Mouse (Mus musculus) hindbrain, embryonic 15.5 days (tissue): ENCODE data around the gene Cct5. TPM values are rescaled to one million over a fixed set of nuclear protein-coding genes. Genes with fewer than 3 reads are reported as not detected.
"Not testable (repeated sequence)": the region's sequence is repeated elsewhere in the genome, so short reads cannot be mapped to it uniquely, and the experiment has no call there.

Experiments used
- ATAC-seq: fragments of 200-750 bp; cut with Nextera tagmentation; 2 replicates; pipeline ENCODE4 v1.8.0; 2017; ENCODE audit warnings: low read depth, moderate number of reproducible peaks, moderate TSS enrichment; ENCODE audit not compliant: low FRiP score
- H3K27ac ChIP-seq: fragments of 300-500 bp; sonication (generic); replicated peaks from 2 replicates; pipeline ENCODE4 v1.5.1; 2015; ENCODE audit warnings: mild to moderate bottlenecking, inconsistent platforms
- H3K27me3 ChIP-seq: fragments of 300-500 bp; sonication (generic); 2 replicates; pipeline ENCODE4 v1.6.1; 2015; ENCODE audit warnings: control low read depth, inconsistent platforms
- H3K36me3 ChIP-seq: fragments of 300-500 bp; sonication (generic); 2 replicates; pipeline ENCODE4 v1.6.1; 2015; ENCODE audit warnings: control low read depth, inconsistent platforms
- H3K4me1 ChIP-seq: fragments of 300-500 bp; sonication (generic); replicated peaks from 2 replicates; pipeline ENCODE4 v1.6.1; 2015; ENCODE audit warnings: control low read depth, inconsistent platforms
- H3K4me2 ChIP-seq: fragments of 300-500 bp; sonication (generic); 2 replicates; pipeline ENCODE4 v1.6.1; 2015; ENCODE audit warnings: moderate library complexity, mild to moderate bottlenecking, inconsistent platforms
- H3K4me3 ChIP-seq: fragments of 300-500 bp; sonication (generic); 2 replicates; pipeline ENCODE4 v1.5.1; 2015; ENCODE audit warnings: mild to moderate bottlenecking, inconsistent platforms
- H3K9ac ChIP-seq: fragments of 300-500 bp; sonication (generic); 2 replicates; pipeline ENCODE4 v1.6.1; 2015; ENCODE audit warnings: inconsistent platforms
- H3K9me3 ChIP-seq: fragments of 300-500 bp; sonication (generic); 2 replicates; pipeline ENCODE4 v1.6.1; 2016; ENCODE audit warnings: control low read depth, inconsistent platforms
- WGBS: fragments of 180-500 bp; shearing (Covaris S2); methylation state at CpG from one replicate; pipeline ENCODE4 v1.1.7; 2015; 5-methylcytosine and 5-hydroxymethylcytosine counted together
- polyA plus RNA-seq: library from polyadenylated mRNA; unstranded; fragments of >200 nt; fragmentation: Nextera tagmentation; extraction: Ambion mirVana; gene quantifications from 2 replicates; pipeline ENCODE4 v1.2.1, GENCODE M21; 2015

Cct5 gene
- polyA plus RNA-seq, 1 experiment from 2014 or later = 473 TPM

DNA sequence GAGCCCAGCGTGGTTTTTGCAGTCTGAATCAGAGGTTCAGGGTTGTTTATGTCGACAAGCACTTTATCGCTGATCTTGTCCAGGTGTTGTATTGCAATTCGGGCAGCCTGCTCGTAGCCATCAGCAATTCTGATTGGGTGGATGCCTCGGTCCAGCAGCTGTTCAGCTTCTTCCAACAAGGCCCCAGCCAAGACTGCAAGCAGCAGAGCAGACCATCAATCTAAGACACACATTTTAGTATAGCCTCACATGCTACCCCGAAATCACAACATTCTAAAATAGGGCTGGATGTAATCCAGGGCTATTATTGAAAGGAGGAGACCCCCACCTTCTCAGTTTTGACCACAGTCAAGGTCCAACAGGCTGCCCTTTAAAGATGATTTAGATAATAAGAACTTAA, 6.0 kb downstream of the Cct5 start:
- Histone ChIP-seq H3K9me3 (no peaks in the 10 kb centered on the region), H3K4me2 (no peak overlapping the region), H3K27me3 (no peaks in the 10 kb centered on the region), H3K4me1 (peaks cover 21% of the 10 kb centered on the region), H3K27ac (no peak overlapping the region), H3K4me3 (no peak overlapping the region), H3K36me3 (peaks cover 68% of the 10 kb centered on the region), H3K9ac (no peak overlapping the region)
- no peak for ATAC-seq
- WGBS = 91% methylated on average over 7 of the region's 7 CpGs

GRCm38 (mm10) chr15:31594260-31594659, 7.3 kb downstream of the Cct5 start:
- no peak for ATAC-seq
- Histone ChIP-seq H3K27me3 (no peaks in the 10 kb centered on the region), H3K4me1 (peaks cover 7% of the 10 kb centered on the region), H3K36me3 (peaks cover 82% of the 10 kb centered on the region), H3K4me2 (no peak overlapping the region), H3K9me3 (no peaks in the 10 kb centered on the region), H3K27ac (no peak overlapping the region), H3K9ac (no peak overlapping the region), H3K4me3 (no peak overlapping the region)
- 90% methylated on average over 14 of the region's 14 CpGs for WGBS

DNA sequence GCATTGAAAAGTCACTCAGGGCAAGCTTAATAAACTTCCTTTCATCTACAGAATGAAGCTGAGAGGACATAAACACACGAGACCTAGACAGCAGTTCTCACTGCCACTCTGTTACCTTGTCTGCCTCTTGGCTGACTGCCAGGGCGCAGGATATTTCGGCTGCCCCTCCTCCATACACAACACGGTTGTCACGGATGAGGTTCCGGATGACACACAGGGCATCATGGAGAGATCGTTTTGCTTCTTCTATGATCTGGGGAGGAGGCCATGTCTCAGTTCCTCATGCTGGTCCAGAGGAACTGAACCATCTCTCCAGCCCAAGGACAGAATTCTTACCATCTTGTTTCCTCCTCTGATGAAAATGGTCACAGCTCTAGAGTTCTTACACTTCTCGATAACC, 9.1 kb downstream of the Cct5 start:
- Histone ChIP-seq H3K9ac (no peak overlapping the region), H3K4me1 (no peaks in the 10 kb centered on the region), H3K36me3 (peaks cover 78% of the 10 kb centered on the region), H3K9me3 (no peaks in the 10 kb centered on the region), H3K27ac (no peak overlapping the region), H3K4me2 (no peak overlapping the region), H3K27me3 (no peaks in the 10 kb centered on the region), H3K4me3 (no peak overlapping the region)
- no peak for ATAC-seq
- 88% methylated on average over 8 of the region's 8 CpGs for WGBS

DNA sequence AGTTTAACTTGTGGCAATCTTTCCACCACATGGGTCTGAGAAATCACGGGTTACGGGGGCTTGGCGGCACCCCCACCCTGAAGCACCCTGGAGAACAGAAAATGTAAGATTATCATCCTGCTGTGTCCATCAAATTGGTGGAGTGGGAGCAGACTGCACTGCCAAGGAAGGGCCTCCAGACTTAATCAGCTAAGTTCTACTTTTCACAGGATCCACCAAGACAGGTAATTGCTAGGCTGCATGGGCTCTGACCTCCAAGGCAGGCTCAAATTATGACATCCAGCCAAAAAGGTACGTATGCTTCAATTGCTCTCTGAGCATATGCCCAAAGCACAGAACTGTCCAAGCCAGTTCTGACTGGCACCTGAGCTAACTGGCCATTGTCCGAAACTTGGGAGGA, 11.4 kb downstream of the Cct5 start:
- WGBS = 93% methylated on average over 5 of the region's 5 CpGs
- H3K4me2 ChIP-seq = no peak overlapping the region
- no peak for ATAC-seq
- no peaks in the 10 kb centered on the region for H3K4me1 ChIP-seq
- H3K4me3 ChIP-seq = no peak overlapping the region
- H3K9ac ChIP-seq = no peak overlapping the region
- H3K9me3 ChIP-seq = no peaks in the 10 kb centered on the region
- no peaks in the 10 kb centered on the region for H3K27me3 ChIP-seq
- H3K27ac ChIP-seq = no peak overlapping the region
- H3K36me3 ChIP-seq = peaks cover 59% of the 10 kb centered on the region

DNA sequence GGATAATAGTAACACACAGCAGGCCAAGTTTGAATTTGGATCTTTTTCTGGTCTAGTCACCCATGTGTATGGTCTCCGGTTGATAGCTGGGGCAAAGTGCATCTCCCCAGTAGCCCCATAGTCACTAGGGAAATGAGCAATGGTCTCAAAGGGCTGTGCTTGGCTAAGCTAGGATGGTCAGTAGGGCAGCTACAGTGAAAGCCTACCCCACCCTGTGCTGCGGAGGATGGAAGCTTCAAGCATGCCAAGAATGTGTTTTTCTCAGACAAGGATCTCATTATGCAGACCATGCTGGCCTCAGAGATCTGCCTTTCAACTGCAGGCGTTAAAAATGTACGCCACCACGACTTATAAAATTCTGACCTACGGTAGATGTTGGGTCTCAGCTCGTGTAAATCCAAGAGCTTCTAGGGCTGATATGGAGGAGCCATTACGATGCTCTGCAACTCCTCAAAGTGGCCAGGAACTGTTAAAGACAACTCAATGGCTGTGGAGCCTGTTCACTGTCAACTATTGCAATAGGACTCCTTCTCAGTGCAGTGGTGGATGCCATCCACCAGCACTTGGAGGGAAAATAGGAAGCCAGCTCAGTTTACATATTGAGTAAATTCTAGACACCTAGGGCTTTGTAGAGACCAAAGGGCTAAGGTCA, 12.5 kb downstream of the Cct5 start:
- H3K36me3 ChIP-seq = peaks cover 49% of the 10 kb centered on the region
- no peaks in the 10 kb centered on the region for H3K27me3 ChIP-seq
- ATAC-seq = no peak
- no peaks in the 10 kb centered on the region for H3K4me1 ChIP-seq
- no peaks in the 10 kb centered on the region for H3K9me3 ChIP-seq
- H3K4me2 ChIP-seq = no peak overlapping the region
- WGBS = 64% methylated on average over 8 of the region's 8 CpGs
- H3K27ac ChIP-seq = no peak overlapping the region
- no peak overlapping the region for H3K4me3 ChIP-seq
- H3K9ac ChIP-seq = no peak overlapping the region

DNA sequence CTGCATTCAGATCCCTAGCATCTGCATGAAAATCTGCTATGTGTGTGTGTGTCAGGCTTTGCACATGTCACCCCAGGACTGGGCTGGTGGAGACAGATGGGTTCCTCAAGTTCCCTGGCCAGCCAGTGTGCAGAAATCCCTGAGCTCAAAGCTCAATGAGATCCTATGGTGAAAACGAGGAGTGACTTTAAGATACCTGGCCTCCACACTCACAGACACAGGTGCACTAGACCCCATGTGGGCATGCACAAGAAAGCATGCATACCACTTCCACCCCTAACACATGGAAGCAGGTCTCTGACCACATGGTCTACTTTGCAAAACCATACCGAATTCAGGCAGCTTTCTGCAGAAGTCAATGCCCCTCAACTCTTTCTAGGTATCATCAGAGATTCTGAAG, 13.8 kb downstream of the Cct5 start:
- Histone ChIP-seq H3K27ac (no peak overlapping the region), H3K4me2 (no peak overlapping the region), H3K36me3 (peaks cover 35% of the 10 kb centered on the region), H3K9ac (no peak overlapping the region), H3K4me1 (no peaks in the 10 kb centered on the region), H3K4me3 (no peak overlapping the region), H3K9me3 (no peaks in the 10 kb centered on the region), H3K27me3 (no peaks in the 10 kb centered on the region)
- no peak for ATAC-seq
- WGBS = 71% methylated on average over 2 of the region's 2 CpGs

GRCm38 (mm10) chr15:31586519-31586918, 15.1 kb downstream of the Cct5 start:
- Histone ChIP-seq H3K36me3 (peaks cover 23% of the 10 kb centered on the region), H3K9me3 (no peaks in the 10 kb centered on the region), H3K9ac (no peak overlapping the region), H3K27me3 (no peaks in the 10 kb centered on the region), H3K4me3 (no peak overlapping the region), H3K4me1 (no peaks in the 10 kb centered on the region), H3K4me2 (no peak overlapping the region), H3K27ac (no peak overlapping the region)
- WGBS = 5% methylated on average over 4 of the region's 4 CpGs
- peak; percentile 49 for ATAC-seq

DNA sequence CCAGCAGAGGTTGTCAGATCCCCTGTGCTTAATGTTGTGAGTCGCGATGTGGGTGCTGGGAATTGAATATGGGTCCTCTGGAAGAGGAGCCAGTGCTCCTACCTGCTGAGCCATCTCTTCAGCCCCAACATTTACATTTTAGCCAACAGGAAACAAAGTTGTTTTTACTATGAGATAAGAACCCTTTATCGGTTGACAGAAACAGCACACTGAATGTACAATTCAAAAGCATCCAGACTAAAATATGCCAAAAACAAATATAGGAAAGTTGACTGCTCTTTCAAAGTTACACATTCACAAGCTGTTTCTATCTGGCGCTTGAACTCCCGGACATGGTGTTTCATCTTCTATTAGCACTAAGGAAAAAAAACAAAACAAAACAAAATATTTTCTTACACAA, 15.5 kb downstream of the Cct5 start:
- H3K27me3 ChIP-seq = no peaks in the 10 kb centered on the region
- no peak overlapping the region for H3K4me2 ChIP-seq
- H3K4me1 ChIP-seq = no peaks in the 10 kb centered on the region
- no peak overlapping the region for H3K27ac ChIP-seq
- peaks cover 18% of the 10 kb centered on the region for H3K36me3 ChIP-seq
- H3K9me3 ChIP-seq = no peaks in the 10 kb centered on the region
- whole genome bisulfite sequencing = 84% methylated on average over 5 of the region's 5 CpGs
- H3K9ac ChIP-seq = no peak overlapping the region
- no peak for ATAC-seq
- H3K4me3 ChIP-seq = no peak overlapping the region

GRCm38 (mm10) chr15:31585238-31585637, 16.4 kb downstream of the Cct5 start:
- 89% methylated on average over 7 of the region's 7 CpGs for WGBS
- no peaks in the 10 kb centered on the region for H3K9me3 ChIP-seq
- no peak for ATAC-seq

GRCm38 (mm10) chr15:31583304-31584085, 18.1 kb downstream of the Cct5 start:
- no peak overlapping the region for H3K9ac ChIP-seq
- no peaks in the 10 kb centered on the region for H3K9me3 ChIP-seq
- H3K4me2 ChIP-seq = no peak overlapping the region
- no peaks in the 10 kb centered on the region for H3K27me3 ChIP-seq
- no peaks in the 10 kb centered on the region for H3K36me3 ChIP-seq
- no peak overlapping the region for H3K27ac ChIP-seq
- no peak overlapping the region for H3K4me3 ChIP-seq
- H3K4me1 ChIP-seq = no peaks in the 10 kb centered on the region
- ATAC-seq = no peak
- 93% methylated on average over 13 of the region's 13 CpGs for WGBS

More at GRCm38 (mm10) chr15:31585238-31585637, 16.4 kb downstream of the Cct5 start:
- peaks cover 10% of the 10 kb centered on the region for H3K36me3 ChIP-seq
- H3K4me1 ChIP-seq = no peaks in the 10 kb centered on the region
- H3K9ac ChIP-seq = no peak overlapping the region
- H3K4me3 ChIP-seq = no peak overlapping the region
- no peaks in the 10 kb centered on the region for H3K27me3 ChIP-seq
- no peak overlapping the region for H3K27ac ChIP-seq
- H3K4me2 ChIP-seq = no peak overlapping the region

DNA sequence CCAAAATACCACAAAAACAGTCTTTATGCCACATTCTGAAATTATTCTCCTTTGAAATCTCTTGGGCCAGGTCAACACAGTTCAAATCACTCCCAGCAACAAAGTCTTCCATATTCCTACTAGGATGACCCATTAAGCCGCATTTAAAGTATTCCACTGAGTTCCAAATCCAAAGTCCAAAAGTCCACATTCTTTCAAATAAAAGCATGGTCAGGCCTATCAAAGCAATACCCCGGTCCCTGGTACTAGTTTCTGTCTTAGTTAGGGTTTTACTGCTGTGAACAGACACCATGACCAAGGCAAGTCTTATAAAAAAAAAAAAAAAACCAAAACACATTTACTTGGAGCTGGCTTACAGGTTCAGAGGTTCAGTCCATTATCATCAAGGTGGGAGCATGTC, 20.5 kb downstream of the Cct5 start:
- H3K4me2 ChIP-seq, H3K27ac ChIP-seq, ATAC-seq, H3K4me3 ChIP-seq, H3K9ac ChIP-seq, H3K9me3 ChIP-seq, H3K4me1 ChIP-seq, H3K36me3 ChIP-seq, H3K27me3 ChIP-seq: not testable (repeated sequence)
- 94% methylated on average over 2 of the region's 2 CpGs for WGBS

GRCm38 (mm10) chr15:31576076-31576475, 25.5 kb downstream of the Cct5 start:
- Histone ChIP-seq H3K36me3 (no peaks in the 10 kb centered on the region), H3K27ac (no peak overlapping the region), H3K4me1 (no peaks in the 10 kb centered on the region), H3K4me2 (no peak overlapping the region), H3K9me3 (no peaks in the 10 kb centered on the region), H3K27me3 (no peaks in the 10 kb centered on the region), H3K9ac (no peak overlapping the region), H3K4me3 (no peak overlapping the region)
- WGBS = 68% methylated on average over 5 of the region's 5 CpGs
- ATAC-seq = no peak
